Mouse (Mus musculus) intestine, embryonic 14.5 days (tissue): ENCODE results near the gene Vmn1r189. TPM values are rescaled to one million over a fixed set of nuclear protein-coding genes. Genes with fewer than 3 reads are reported as not detected.

Experiments used
- microRNA-seq: library from miRNA; unstranded; fragments of <30 nt; microRNA quantifications from one replicate; pipeline ENCODE4, GENCODE M21; 2016
- polyA plus RNA-seq: library from polyadenylated mRNA; unstranded; fragments of >200 nt; fragmentation: Nextera tagmentation; extraction: Ambion mirVana; gene quantifications from 2 replicates; pipeline ENCODE4 v1.2.1, GENCODE M21; 2014

The Vmn1r189 gene
- polyA plus RNA-seq, 1 experiment from 2014 or later: not detected

Small RNA genes lying within 50 kb of the gene (microRNA-seq; reads per million reads assigned to microRNA genes)
- gene Gm26300: not detected

Other genes starting within 250 kb of the Vmn1r189 start
- 9.8 and 13.8 TPM in 2 replicates for gene Zfp184, start 160.7 kb downstream of the Vmn1r189 start, polyA plus RNA-seq
- not detected in 2 replicates for gene Pom121l2, start 124.6 kb downstream of the Vmn1r189 start, polyA plus RNA-seq
- 0.46 and 1.1 TPM in 2 replicates for gene Prss16, start 96.1 kb downstream of the Vmn1r189 start, polyA plus RNA-seq
- gene Hist1h2ah, start 70.3 kb downstream of the Vmn1r189 start, polyA plus RNA-seq: 11.8 and 19.7 TPM in 2 replicates
- 5.2 and 7.5 TPM in 2 replicates for gene Hist1h2bk, start 70.0 kb downstream of the Vmn1r189 start, polyA plus RNA-seq
- 18.9 and 19.6 TPM in 2 replicates for gene Hist1h4i, start 64.5 kb downstream of the Vmn1r189 start, polyA plus RNA-seq
- 47.9 and 67.6 TPM in 2 replicates for gene Hist1h2ag, start 62.9 kb downstream of the Vmn1r189 start, polyA plus RNA-seq
- gene Hist1h2bj, start 62.6 kb downstream of the Vmn1r189 start, polyA plus RNA-seq: 10.2 and 14.0 TPM in 2 replicates
- gene Vmn1r188, start 21.4 kb downstream of the Vmn1r189 start, polyA plus RNA-seq: not detected in 2 replicates
- gene Vmn1r191, start 78.1 kb upstream of the Vmn1r189 start, polyA plus RNA-seq: not detected in 2 replicates
- gene Vmn1r192, start 85.3 kb upstream of the Vmn1r189 start, polyA plus RNA-seq: not detected in 2 replicates
- gene Vmn1r193, start 117.3 kb upstream of the Vmn1r189 start, polyA plus RNA-seq: not detected in 2 replicates
- gene Vmn1r194, start 138.4 kb upstream of the Vmn1r189 start, polyA plus RNA-seq: not detected in 2 replicates
- not detected in 2 replicates for gene Vmn1r195, start 164.7 kb upstream of the Vmn1r189 start, polyA plus RNA-seq
- gene Vmn1r196, start 184.1 kb upstream of the Vmn1r189 start, polyA plus RNA-seq: not detected in 2 replicates
- not detected in 2 replicates for gene Vmn1r197, start 218.8 kb upstream of the Vmn1r189 start, polyA plus RNA-seq
- gene Vmn1r198, start 244.5 kb upstream of the Vmn1r189 start, polyA plus RNA-seq: not detected in 2 replicates